Mouse (Mus musculus): ENCODE measurements around the gene Pi16.
A peak's percentile ranks its signal among the peaks of the same experiment; 100 is the strongest.

Gene Pi16

GRCm38 (mm10) chr17:29305871-29306270 lies 11.6 kb upstream of the Pi16 start:
- H3K27me3 ChIP-seq (ENCODE audit: insufficient read depth, low read length): no peaks in the 10 kb centered on the region
- 0 out of 2 replicates have a peak overlapping the region, but pooled peaks have one; percentile 13 for H3K4me3 ChIP-seq (replicated peaks; ENCODE audit: low read length)
- peaks cover 64% of the 10 kb centered on the region for H3K4me1 ChIP-seq (replicated peaks; ENCODE audit: low read depth, low read length)
- H3K36me3 ChIP-seq (ENCODE audit: insufficient read depth, low read length): peaks cover 22% of the 10 kb centered on the region
- TF ChIP-seq CTCF (conservative IDR thresholded peaks at IDR 0.05; ENCODE audit: low read length): no peak
- TF ChIP-seq NANOG (IDR thresholded peaks at IDR 0.05; ENCODE audit: borderline replicate concordance, low read length): no peak
- TF ChIP-seq POU5F1 (IDR thresholded peaks at IDR 0.05; ENCODE audit: borderline replicate concordance, low read length): no peak
- H3K9me3 ChIP-seq (ENCODE audit: low read length): no peaks in the 10 kb centered on the region

GRCm38 (mm10) chr17:29310056-29310623 lies 7.3 kb upstream of the Pi16 start:
- no peaks in the 10 kb centered on the region for H3K27me3 ChIP-seq (ENCODE audit: insufficient read depth, low read length)
- H3K4me3 ChIP-seq (replicated peaks; ENCODE audit: low read length): no peak overlapping the region
- no peaks in the 10 kb centered on the region for H3K36me3 ChIP-seq (ENCODE audit: insufficient read depth, low read length)
- TF ChIP-seq CTCF (conservative IDR thresholded peaks at IDR 0.05; ENCODE audit: low read length) (no peak), NANOG (IDR thresholded peaks at IDR 0.05; ENCODE audit: borderline replicate concordance, low read length) (no peak), POU5F1 (IDR thresholded peaks at IDR 0.05; ENCODE audit: borderline replicate concordance, low read length) (no peak)
- H3K9me3 ChIP-seq (ENCODE audit: low read length): 0 out of 2 replicates have a peak, but pooled peaks cover 4% of the 10 kb centered on the region
- H3K4me1 ChIP-seq (replicated peaks; ENCODE audit: low read depth, low read length): peaks cover 22% of the 10 kb centered on the region

GRCm38 (mm10) chr17:29311602-29312001 lies 5.9 kb upstream of the Pi16 start:
- no peak overlapping the region for H3K4me3 ChIP-seq (replicated peaks; ENCODE audit: low read length)
- H3K4me1 ChIP-seq (replicated peaks; ENCODE audit: low read depth, low read length): peaks cover 16% of the 10 kb centered on the region
- 0 out of 2 replicates have a peak, but pooled peaks cover 4% of the 10 kb centered on the region for H3K9me3 ChIP-seq (ENCODE audit: low read length)
- H3K36me3 ChIP-seq (ENCODE audit: insufficient read depth, low read length): no peaks in the 10 kb centered on the region
- TF ChIP-seq CTCF (conservative IDR thresholded peaks at IDR 0.05; ENCODE audit: low read length): no peak
- TF ChIP-seq NANOG (IDR thresholded peaks at IDR 0.05; ENCODE audit: borderline replicate concordance, low read length): no peak
- TF ChIP-seq POU5F1 (IDR thresholded peaks at IDR 0.05; ENCODE audit: borderline replicate concordance, low read length): no peak
- H3K27me3 ChIP-seq (ENCODE audit: insufficient read depth, low read length): no peaks in the 10 kb centered on the region

GRCm38 (mm10) chr17:29312082-29312481 lies 5.4 kb upstream of the Pi16 start:
- Histone ChIP-seq H3K27me3 (ENCODE audit: insufficient read depth, low read length) (peaks cover 3% of the 10 kb centered on the region; the same call in 1 of the 2 replicates), H3K4me3 (replicated peaks; ENCODE audit: low read length) (no peak overlapping the region), H3K9me3 (ENCODE audit: low read length) (0 out of 2 replicates have a peak, but pooled peaks cover 4% of the 10 kb centered on the region), H3K4me1 (replicated peaks; ENCODE audit: low read depth, low read length) (peaks cover 16% of the 10 kb centered on the region), H3K36me3 (ENCODE audit: insufficient read depth, low read length) (no peaks in the 10 kb centered on the region)
- TF ChIP-seq NANOG (IDR thresholded peaks at IDR 0.05; ENCODE audit: borderline replicate concordance, low read length) (no peak), POU5F1 (IDR thresholded peaks at IDR 0.05; ENCODE audit: borderline replicate concordance, low read length) (no peak), CTCF (conservative IDR thresholded peaks at IDR 0.05; ENCODE audit: low read length) (no peak)

- TF ChIP-seq CTCF (conservative IDR thresholded peaks at IDR 0.05; ENCODE audit: low read length) (peak; percentile 67), POU5F1 (IDR thresholded peaks at IDR 0.05; ENCODE audit: borderline replicate concordance, low read length) (no peak)
- 0 out of 2 replicates have a peak, but pooled peaks cover 4% of the 10 kb centered on the region for H3K9me3 ChIP-seq (ENCODE audit: low read length)
- no peaks in the 10 kb centered on the region for H3K36me3 ChIP-seq (ENCODE audit: insufficient read depth, low read length)
These were observed 4.2 kb upstream of the Pi16 start for GRCm38 (mm10) chr17:29313300-29313699.

GRCm38 (mm10) chr17:29315672-29316465 lies 1.6 kb upstream of the Pi16 start:
- no peak for TF ChIP-seq CTCF (conservative IDR thresholded peaks at IDR 0.05; ENCODE audit: low read length)
- no peak for TF ChIP-seq POU5F1 (IDR thresholded peaks at IDR 0.05; ENCODE audit: borderline replicate concordance, low read length)
- no peak for TF ChIP-seq NANOG (IDR thresholded peaks at IDR 0.05; ENCODE audit: borderline replicate concordance, low read length)
- H3K4me1 ChIP-seq (replicated peaks; ENCODE audit: low read depth, low read length): peaks cover 16% of the 10 kb centered on the region
- H3K4me3 ChIP-seq (replicated peaks; ENCODE audit: low read length): no peak overlapping the region
- H3K9me3 ChIP-seq (ENCODE audit: low read length): 0 out of 2 replicates have a peak, but pooled peaks cover 4% of the 10 kb centered on the region
- H3K36me3 ChIP-seq (ENCODE audit: insufficient read depth, low read length): no peaks in the 10 kb centered on the region
- peaks cover 26% of the 10 kb centered on the region for H3K27me3 ChIP-seq (ENCODE audit: insufficient read depth, low read length)

More at GRCm38 (mm10) chr17:29313300-29313699, 4.2 kb upstream of the Pi16 start:
- Histone ChIP-seq H3K4me1 (replicated peaks; ENCODE audit: low read depth, low read length) (peaks cover 8% of the 10 kb centered on the region; the same call in 1 of the 2 replicates), H3K27me3 (ENCODE audit: insufficient read depth, low read length) (peaks cover 3% of the 10 kb centered on the region; the same call in 1 of the 2 replicates), H3K4me3 (replicated peaks; ENCODE audit: low read length) (no peak overlapping the region)

GRCm38 (mm10) chr17:29316891-29317290 lies 589 bp upstream of the Pi16 start:
- TF ChIP-seq POU5F1 (IDR thresholded peaks at IDR 0.05; ENCODE audit: borderline replicate concordance, low read length): no peak
- no peak for TF ChIP-seq CTCF (conservative IDR thresholded peaks at IDR 0.05; ENCODE audit: low read length)
- no peak for TF ChIP-seq NANOG (IDR thresholded peaks at IDR 0.05; ENCODE audit: borderline replicate concordance, low read length)
- no peaks in the 10 kb centered on the region for H3K36me3 ChIP-seq (ENCODE audit: insufficient read depth, low read length)
- no peak overlapping the region for H3K4me3 ChIP-seq (replicated peaks; ENCODE audit: low read length)
- H3K4me1 ChIP-seq (replicated peaks; ENCODE audit: low read depth, low read length): peaks cover 23% of the 10 kb centered on the region
- 0 out of 2 replicates have a peak, but pooled peaks cover 4% of the 10 kb centered on the region for H3K9me3 ChIP-seq (ENCODE audit: low read length)
- peaks cover 36% of the 10 kb centered on the region for H3K27me3 ChIP-seq (ENCODE audit: insufficient read depth, low read length)

GRCm38 (mm10) chr17:29318731-29319250 lies 1.3 kb downstream of the Pi16 start:
- TF ChIP-seq NANOG (IDR thresholded peaks at IDR 0.05; ENCODE audit: borderline replicate concordance, low read length) (no peak), POU5F1 (IDR thresholded peaks at IDR 0.05; ENCODE audit: borderline replicate concordance, low read length) (no peak), CTCF (conservative IDR thresholded peaks at IDR 0.05; ENCODE audit: low read length) (no peak)
- Histone ChIP-seq H3K4me1 (replicated peaks; ENCODE audit: low read depth, low read length) (peaks cover 37% of the 10 kb centered on the region), H3K9me3 (ENCODE audit: low read length) (no peaks in the 10 kb centered on the region), H3K4me3 (replicated peaks; ENCODE audit: low read length) (0 out of 2 replicates have a peak overlapping the region, but pooled peaks have one; percentile 14), H3K27me3 (ENCODE audit: insufficient read depth, low read length) (peaks cover 52% of the 10 kb centered on the region), H3K36me3 (ENCODE audit: insufficient read depth, low read length) (no peaks in the 10 kb centered on the region)
